Mouse (Mus musculus): ENCODE measurements around the gene P2ry14. TPM values are rescaled to one million over a fixed set of nuclear protein-coding genes. Genes with fewer than 3 reads are reported as not detected.
A peak's percentile ranks its signal among the peaks of the same experiment; 100 is the strongest.

The P2ry14 gene
- 1 to 10 TPM; 1.8 to 3.5 TPM for total RNA-seq (2021)
- long read RNA-seq, experiment 1, partial matches to known transcripts = 0 of 11 reads
- long read RNA-seq, experiment 1, other reads (novel, unspliced or antisense) = 10 of 11 reads
- long read RNA-seq, experiment 2, full-length matches to known transcripts = 4 of 6 reads
- long read RNA-seq, experiment 2, partial matches to known transcripts = 0 of 6 reads
- long read RNA-seq, experiment 2, other reads (novel, unspliced or antisense) = 2 of 6 reads

- no peak within 1 kb of the TSS for H3K4me3 ChIP-seq
- no peak within 1 kb of the TSS for H3K27ac ChIP-seq
- no peak for DNase-seq (ENCODE audit: low spot score in 2 of 2)
- no peak for TF ChIP-seq CTCF (conservative IDR thresholded peaks at IDR 0.05)
Observed at GRCm38 (mm10) chr3:59153424-59153823, at the start of gene P2ry14. Gene P2ry14, minus strand, starts transcription at chr3:59153618.

GRCm38 (mm10) chr3:59197329-59197948 lies 44.0 kb upstream of the P2ry14 start:
- no peak for TF ChIP-seq CTCF (conservative IDR thresholded peaks at IDR 0.05)
- H3K27ac ChIP-seq = no peak overlapping the region
- no peak overlapping the region for H3K4me3 ChIP-seq
- no peak for DNase-seq (ENCODE audit: low spot score in 2 of 2)

GRCm38 (mm10) chr3:59194938-59195337 lies 41.5 kb upstream of the P2ry14 start, which contains the start of gene Gpr87:
Gene Gpr87, minus strand, starts transcription at chr3:59195104.
- no peak for TF ChIP-seq CTCF (conservative IDR thresholded peaks at IDR 0.05)
- DNase-seq (ENCODE audit: low spot score in 2 of 2) = no peak
- H3K27ac ChIP-seq = no peak within 1 kb of the TSS
- H3K4me3 ChIP-seq = no peak within 1 kb of the TSS

- Histone ChIP-seq H3K4me3 (no peak overlapping the region), H3K27ac (no peak overlapping the region)
- DNase-seq (ENCODE audit: low spot score in 2 of 2) = no peak
- TF ChIP-seq CTCF (conservative IDR thresholded peaks at IDR 0.05) = no peak
Observed at GRCm38 (mm10) chr3:59194099-59194498, 40.7 kb upstream of the P2ry14 start.

- H3K4me3 ChIP-seq = no peak overlapping the region
- no peak for TF ChIP-seq CTCF (conservative IDR thresholded peaks at IDR 0.05)
- DNase-seq (ENCODE audit: low spot score in 2 of 2) = no peak
- no peak overlapping the region for H3K27ac ChIP-seq
Observed at GRCm38 (mm10) chr3:59191674-59192073, 38.3 kb upstream of the P2ry14 start.

GRCm38 (mm10) chr3:59187336-59187735 lies 33.9 kb upstream of the P2ry14 start:
- TF ChIP-seq CTCF (conservative IDR thresholded peaks at IDR 0.05) = no peak
- no peak for DNase-seq (ENCODE audit: low spot score in 2 of 2)
- Histone ChIP-seq H3K27ac (no peak overlapping the region), H3K4me3 (no peak overlapping the region)

- H3K27ac ChIP-seq = no peak overlapping the region
- no peak for TF ChIP-seq CTCF (conservative IDR thresholded peaks at IDR 0.05)
- no peak overlapping the region for H3K4me3 ChIP-seq
- DNase-seq (ENCODE audit: low spot score in 2 of 2) = no peak
Observed at GRCm38 (mm10) chr3:59185662-59186061, 32.2 kb upstream of the P2ry14 start.

GRCm38 (mm10) chr3:59182129-59182528 lies 28.7 kb upstream of the P2ry14 start:
- DNase-seq (ENCODE audit: low spot score in 2 of 2) = no peak
- TF ChIP-seq CTCF (conservative IDR thresholded peaks at IDR 0.05) = no peak
- no peak overlapping the region for H3K4me3 ChIP-seq
- H3K27ac ChIP-seq = no peak overlapping the region

- no peak overlapping the region for H3K27ac ChIP-seq
- no peak for DNase-seq (ENCODE audit: low spot score in 2 of 2)
- peak; percentile 34 for TF ChIP-seq CTCF (conservative IDR thresholded peaks at IDR 0.05)
Observed at GRCm38 (mm10) chr3:59181134-59181533, 27.7 kb upstream of the P2ry14 start.

GRCm38 (mm10) chr3:59176871-59177270 lies 23.5 kb upstream of the P2ry14 start:
- no peak for DNase-seq (ENCODE audit: low spot score in 2 of 2)
- no peak for TF ChIP-seq CTCF (conservative IDR thresholded peaks at IDR 0.05)
- Histone ChIP-seq H3K27ac (no peak overlapping the region), H3K4me3 (no peak overlapping the region)

More at GRCm38 (mm10) chr3:59181134-59181533, 27.7 kb upstream of the P2ry14 start:
- no peak overlapping the region for H3K4me3 ChIP-seq

- DNase-seq (ENCODE audit: low spot score in 2 of 2) = peak; percentile 43 to 66
- Histone ChIP-seq H3K27ac (no peak overlapping the region), H3K4me3 (no peak overlapping the region)
- TF ChIP-seq CTCF (conservative IDR thresholded peaks at IDR 0.05) = peak; percentile 94
Observed at GRCm38 (mm10) chr3:59175234-59175633, 21.8 kb upstream of the P2ry14 start.

- DNase-seq (ENCODE audit: low spot score in 2 of 2) = no peak
- TF ChIP-seq CTCF (conservative IDR thresholded peaks at IDR 0.05) = peak; percentile 41
- H3K27ac ChIP-seq = no peak overlapping the region
- H3K4me3 ChIP-seq = no peak overlapping the region
Observed at GRCm38 (mm10) chr3:59174426-59175154, 21.2 kb upstream of the P2ry14 start.

GRCm38 (mm10) chr3:59169921-59170627 lies 16.7 kb upstream of the P2ry14 start:
- no peak overlapping the region for H3K27ac ChIP-seq
- H3K4me3 ChIP-seq = no peak overlapping the region
- no peak for DNase-seq (ENCODE audit: low spot score in 2 of 2)
- TF ChIP-seq CTCF (conservative IDR thresholded peaks at IDR 0.05) = no peak
